Mouse (Mus musculus): ENCODE results near the gene Nes. TPM values are rescaled to one million over a fixed set of nuclear protein-coding genes. Genes with fewer than 3 reads are reported as not detected.

Nes gene
- polyA plus RNA-seq, 1 experiment from 2014 or later = 1.4 TPM

GRCm38 (mm10) chr3:87959371-87959770, 11.5 kb upstream of the Nes start:
- WGBS (ENCODE audit: insufficient replicate concordance) = 50% methylated on average over 7 of the region's 7 CpGs
- no peak for ATAC-seq (ENCODE audit: low read depth)
- Histone ChIP-seq H3K4me3 (ENCODE audit: low read depth, low read length) (no peak overlapping the region), H3K27me3 (ENCODE audit: control insufficient read depth, insufficient read depth, low read depth, low read length) (peaks cover 25% of the 10 kb centered on the region), H3K4me2 (ENCODE audit: low read depth, low read length) (no peak overlapping the region), H3K27ac (ENCODE audit: low read length) (no peak overlapping the region), H3K9ac (ENCODE audit: low read depth, low read length) (no peak overlapping the region), H3K4me1 (ENCODE audit: control insufficient read depth, low read depth, low read length) (peaks cover 7% of the 10 kb centered on the region; the same call in 1 of the 2 replicates), H3K9me3 (replicated peaks; ENCODE audit: control insufficient read depth, low read length) (no peaks in the 10 kb centered on the region), H3K36me3 (ENCODE audit: control insufficient read depth, insufficient read depth) (no peaks in the 10 kb centered on the region)

GRCm38 (mm10) chr3:87960191-87960585, 10.7 kb upstream of the Nes start:
- WGBS (ENCODE audit: insufficient replicate concordance) = 16% methylated on average over 10 of the region's 10 CpGs
- Histone ChIP-seq H3K36me3 (ENCODE audit: control insufficient read depth, insufficient read depth) (no peaks in the 10 kb centered on the region), H3K9ac (ENCODE audit: low read depth, low read length) (peak overlapping the region; percentile 39; the same call in 1 of the 2 replicates), H3K27me3 (ENCODE audit: control insufficient read depth, insufficient read depth, low read depth, low read length) (peaks cover 24% of the 10 kb centered on the region), H3K9me3 (replicated peaks; ENCODE audit: control insufficient read depth, low read length) (no peaks in the 10 kb centered on the region), H3K4me1 (ENCODE audit: control insufficient read depth, low read depth, low read length) (peaks cover 7% of the 10 kb centered on the region; the same call in 1 of the 2 replicates), H3K4me2 (ENCODE audit: low read depth, low read length) (peak overlapping the region; percentile 63), H3K27ac (ENCODE audit: low read length) (no peak overlapping the region), H3K4me3 (ENCODE audit: low read depth, low read length) (peak overlapping the region; percentile 47; the same call in 1 of the 2 replicates)
- ATAC-seq (ENCODE audit: low read depth) = no peak

- no peaks in the 10 kb centered on the region for H3K36me3 ChIP-seq (ENCODE audit: control insufficient read depth, insufficient read depth)
- H3K27ac ChIP-seq (ENCODE audit: low read length) = no peak overlapping the region
- H3K4me3 ChIP-seq (ENCODE audit: low read depth, low read length) = peak overlapping the region; percentile 47
- peak overlapping the region; percentile 39; the same call in 1 of the 2 replicates for H3K9ac ChIP-seq (ENCODE audit: low read depth, low read length)
- peaks cover 24% of the 10 kb centered on the region for H3K27me3 ChIP-seq (ENCODE audit: control insufficient read depth, insufficient read depth, low read depth, low read length)
- no peaks in the 10 kb centered on the region for H3K9me3 ChIP-seq (replicated peaks; ENCODE audit: control insufficient read depth, low read length)
- H3K4me2 ChIP-seq (ENCODE audit: low read depth, low read length) = peak overlapping the region; percentile 63
- H3K4me1 ChIP-seq (ENCODE audit: control insufficient read depth, low read depth, low read length) = peaks cover 7% of the 10 kb centered on the region; the same call in 1 of the 2 replicates
- 0% methylated on average over 27 of the region's 27 CpGs for WGBS (ENCODE audit: insufficient replicate concordance)
- ATAC-seq (ENCODE audit: low read depth) = peak; percentile 82
These were observed 10.2 kb upstream of the Nes start for GRCm38 (mm10) chr3:87960586-87961191.

- Histone ChIP-seq H3K9me3 (replicated peaks; ENCODE audit: control insufficient read depth, low read length) (no peaks in the 10 kb centered on the region), H3K36me3 (ENCODE audit: control insufficient read depth, insufficient read depth) (no peaks in the 10 kb centered on the region), H3K9ac (ENCODE audit: low read depth, low read length) (no peak overlapping the region), H3K27me3 (ENCODE audit: control insufficient read depth, insufficient read depth, low read depth, low read length) (peaks cover 49% of the 10 kb centered on the region), H3K4me1 (ENCODE audit: control insufficient read depth, low read depth, low read length) (peaks cover 9% of the 10 kb centered on the region), H3K4me3 (ENCODE audit: low read depth, low read length) (peak overlapping the region; percentile 50), H3K4me2 (ENCODE audit: low read depth, low read length) (peak overlapping the region; percentile 49), H3K27ac (ENCODE audit: low read length) (no peak overlapping the region)
- ATAC-seq (ENCODE audit: low read depth) = no peak
- 2% methylated on average over 21 of the region's 21 CpGs for WGBS (ENCODE audit: insufficient replicate concordance)
These were observed 517 bp upstream of the Nes start for GRCm38 (mm10) chr3:87970184-87970938.

GRCm38 (mm10) chr3:87971489-87972202, 768 bp downstream of the Nes start:
- H3K9ac ChIP-seq (ENCODE audit: low read depth, low read length) = peak overlapping the region; percentile 34; the same call in 1 of the 2 replicates
- WGBS (ENCODE audit: insufficient replicate concordance) = 2% methylated on average over 59 of the region's 60 CpGs
- no peak overlapping the region for H3K27ac ChIP-seq (ENCODE audit: low read length)
- no peaks in the 10 kb centered on the region for H3K9me3 ChIP-seq (replicated peaks; ENCODE audit: control insufficient read depth, low read length)
- no peaks in the 10 kb centered on the region for H3K36me3 ChIP-seq (ENCODE audit: control insufficient read depth, insufficient read depth)
- H3K4me2 ChIP-seq (ENCODE audit: low read depth, low read length) = peak overlapping the region; percentile 49
- H3K4me3 ChIP-seq (ENCODE audit: low read depth, low read length) = peak overlapping the region; percentile 50
- 0 out of 2 replicates have a peak, but pooled peaks have one; percentile 3 for ATAC-seq (ENCODE audit: low read depth)
- peaks cover 9% of the 10 kb centered on the region for H3K4me1 ChIP-seq (ENCODE audit: control insufficient read depth, low read depth, low read length)
- peaks cover 49% of the 10 kb centered on the region for H3K27me3 ChIP-seq (ENCODE audit: control insufficient read depth, insufficient read depth, low read depth, low read length)

DNA sequence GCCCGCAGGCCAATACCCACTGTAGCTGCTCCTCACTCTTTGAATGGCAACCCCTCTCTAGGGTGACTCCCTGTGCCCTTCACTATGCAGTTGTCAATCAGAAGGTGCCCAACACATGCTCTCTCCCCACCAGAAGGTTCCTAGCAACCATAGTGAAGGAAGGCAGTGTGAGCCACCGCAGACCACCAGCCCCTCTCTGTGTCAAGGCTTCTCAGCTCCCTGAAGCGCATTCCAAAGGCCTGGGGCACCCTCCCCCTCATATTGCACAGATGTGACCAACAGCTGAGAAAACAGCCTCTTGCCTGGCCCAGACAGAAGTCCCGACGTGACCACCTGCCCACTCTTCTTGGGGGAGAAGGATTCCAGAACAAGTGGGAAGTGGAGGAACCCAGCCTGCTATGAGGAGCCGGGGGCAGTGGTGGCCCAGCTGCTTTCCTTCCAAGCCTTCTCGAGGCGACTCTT, 1.4 kb downstream of the Nes start:
- Histone ChIP-seq H3K27me3 (ENCODE audit: control insufficient read depth, insufficient read depth, low read depth, low read length) (peaks cover 49% of the 10 kb centered on the region), H3K9me3 (replicated peaks; ENCODE audit: control insufficient read depth, low read length) (no peaks in the 10 kb centered on the region), H3K4me3 (ENCODE audit: low read depth, low read length) (peak overlapping the region; percentile 20)

GRCm38 (mm10) chr3:87972776-87973175, 1.9 kb downstream of the Nes start:
- Histone ChIP-seq H3K27ac (ENCODE audit: low read length) (no peak overlapping the region), H3K9me3 (replicated peaks; ENCODE audit: control insufficient read depth, low read length) (no peaks in the 10 kb centered on the region), H3K4me1 (ENCODE audit: control insufficient read depth, low read depth, low read length) (peaks cover 9% of the 10 kb centered on the region), H3K4me3 (ENCODE audit: low read depth, low read length) (no peak overlapping the region), H3K27me3 (ENCODE audit: control insufficient read depth, insufficient read depth, low read depth, low read length) (peaks cover 49% of the 10 kb centered on the region), H3K36me3 (ENCODE audit: control insufficient read depth, insufficient read depth) (no peaks in the 10 kb centered on the region), H3K4me2 (ENCODE audit: low read depth, low read length) (0 out of 2 replicates have a peak overlapping the region, but pooled peaks have one; percentile 4), H3K9ac (ENCODE audit: low read depth, low read length) (no peak overlapping the region)
- ATAC-seq (ENCODE audit: low read depth) = no peak
- 27% methylated on average over 5 of the region's 5 CpGs for WGBS (ENCODE audit: insufficient replicate concordance)

More for the DNA sequence above, 1.4 kb downstream of the Nes start:
- Histone ChIP-seq H3K27ac (ENCODE audit: low read length) (no peak overlapping the region), H3K4me2 (ENCODE audit: low read depth, low read length) (peak overlapping the region; percentile 19; the same call in 1 of the 2 replicates), H3K4me1 (ENCODE audit: control insufficient read depth, low read depth, low read length) (peaks cover 9% of the 10 kb centered on the region), H3K9ac (ENCODE audit: low read depth, low read length) (no peak overlapping the region), H3K36me3 (ENCODE audit: control insufficient read depth, insufficient read depth) (no peaks in the 10 kb centered on the region)
- ATAC-seq (ENCODE audit: low read depth) = no peak
- WGBS (ENCODE audit: insufficient replicate concordance) = 32% methylated on average over 8 of the region's 8 CpGs

DNA sequence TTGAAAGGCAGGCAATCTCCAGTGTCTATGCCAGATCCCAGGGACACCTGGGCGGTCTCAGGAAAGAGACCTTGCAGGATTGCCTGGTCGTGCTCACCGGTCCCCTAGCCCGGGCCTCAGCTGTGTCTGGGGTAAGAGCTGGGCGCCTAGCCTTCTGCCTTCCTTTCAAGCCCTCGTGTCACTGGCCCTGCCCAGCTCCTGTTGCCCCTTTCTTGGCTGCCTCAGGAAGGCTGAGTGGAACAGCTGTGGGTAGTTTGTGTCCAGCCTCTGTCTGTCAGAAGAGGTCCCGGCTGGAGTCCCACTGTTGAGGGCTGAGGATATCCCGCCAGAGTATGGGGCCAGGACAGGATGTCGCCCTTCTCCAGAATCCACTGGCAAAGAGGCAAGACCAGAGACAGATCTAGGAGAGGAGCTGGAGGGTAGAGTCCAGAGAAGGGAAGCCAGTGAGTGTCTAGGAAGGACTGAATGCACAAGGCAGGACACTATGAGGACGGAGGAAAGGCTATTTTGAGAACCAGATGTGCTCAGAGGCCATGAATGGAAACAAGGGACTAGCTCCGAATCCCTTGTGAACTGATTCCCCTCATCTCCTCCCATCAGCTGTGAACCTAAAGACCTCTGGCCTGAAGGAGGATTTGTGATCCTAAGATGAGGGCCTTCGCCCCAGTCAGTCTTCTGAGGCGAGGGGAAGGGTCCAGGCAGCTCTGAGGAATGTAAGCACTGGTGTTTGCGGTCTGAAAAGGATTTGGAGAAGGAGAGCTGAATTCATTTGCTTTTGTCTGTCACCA, 2.9 kb downstream of the Nes start:
- no peak for ATAC-seq (ENCODE audit: low read depth)
- WGBS (ENCODE audit: insufficient replicate concordance) = 61% methylated on average over 14 of the region's 14 CpGs
- no peak overlapping the region for H3K4me2 ChIP-seq (ENCODE audit: low read depth, low read length)
- H3K9ac ChIP-seq (ENCODE audit: low read depth, low read length) = no peak overlapping the region
- H3K4me3 ChIP-seq (ENCODE audit: low read depth, low read length) = no peak overlapping the region
- peaks cover 49% of the 10 kb centered on the region for H3K27me3 ChIP-seq (ENCODE audit: control insufficient read depth, insufficient read depth, low read depth, low read length)
- no peaks in the 10 kb centered on the region for H3K36me3 ChIP-seq (ENCODE audit: control insufficient read depth, insufficient read depth)
- no peak overlapping the region for H3K27ac ChIP-seq (ENCODE audit: low read length)
- H3K9me3 ChIP-seq (replicated peaks; ENCODE audit: control insufficient read depth, low read length) = no peaks in the 10 kb centered on the region
- H3K4me1 ChIP-seq (ENCODE audit: control insufficient read depth, low read depth, low read length) = peaks cover 9% of the 10 kb centered on the region

Measured in liver, embryonic 16.5 days (tissue).